Mouse (Mus musculus) cerebellum, postnatal 14 days (tissue): ENCODE data around the gene Mtmr1.
"Not testable (repeated sequence)": the region's sequence is repeated elsewhere in the genome, so short reads cannot be mapped to it uniquely, and the experiment has no call there.

Source experiments
- DNase-seq, 2 experiments: peaks; one replicate each; pipeline ENCODE4 v3.0.0; 2021; ENCODE audit warnings: mixed read lengths in 2 of 2

The Mtmr1 gene

DNA sequence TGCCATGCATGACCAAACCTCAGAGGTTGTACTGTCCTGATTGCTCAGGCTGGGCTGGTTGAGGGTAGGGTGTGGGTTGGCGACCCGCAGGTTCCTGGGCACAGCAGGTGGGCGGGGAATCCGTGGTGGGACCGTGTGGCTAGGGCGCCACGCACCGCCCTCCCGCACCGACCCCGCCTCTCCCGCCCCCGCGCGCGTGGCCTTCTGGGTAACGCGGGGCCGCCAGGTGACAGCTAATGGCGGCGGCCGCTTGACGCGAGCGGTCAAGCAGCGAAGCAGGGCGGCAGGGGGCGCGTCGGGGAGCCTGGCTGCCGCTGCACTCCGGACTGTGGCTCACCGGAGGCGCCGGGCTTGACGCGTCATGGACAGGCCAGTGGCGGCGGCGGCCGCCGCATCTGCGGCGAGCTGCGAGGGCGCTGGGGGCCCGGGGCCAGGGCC lies at the start of gene Mtmr1:
Gene Mtmr1, plus strand, starts transcription at position 207 of the 438 bp plus-strand sequence.
- peak; percentile 81 to 86 for DNase-seq

DNA sequence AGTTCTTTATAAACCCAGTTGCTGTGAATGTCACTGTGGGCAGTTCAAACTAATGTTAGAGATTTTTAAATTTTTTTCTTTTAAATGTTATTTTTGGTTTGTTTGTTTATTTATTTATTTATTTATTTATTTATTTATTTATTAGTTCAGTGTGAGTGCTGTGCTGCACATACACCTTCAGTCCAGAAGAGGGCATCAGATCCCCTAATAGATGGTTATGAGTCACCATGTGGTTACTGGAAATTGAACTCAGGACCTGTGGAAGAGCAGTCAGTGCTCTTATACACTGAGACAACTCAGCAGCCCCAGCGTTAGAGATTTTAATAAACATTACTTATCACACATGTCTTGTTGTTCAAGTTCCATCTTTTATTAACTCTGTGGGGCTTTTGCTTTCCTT lies 12.5 kb upstream of the Mtmr1 start:
- no peak for DNase-seq

DNA sequence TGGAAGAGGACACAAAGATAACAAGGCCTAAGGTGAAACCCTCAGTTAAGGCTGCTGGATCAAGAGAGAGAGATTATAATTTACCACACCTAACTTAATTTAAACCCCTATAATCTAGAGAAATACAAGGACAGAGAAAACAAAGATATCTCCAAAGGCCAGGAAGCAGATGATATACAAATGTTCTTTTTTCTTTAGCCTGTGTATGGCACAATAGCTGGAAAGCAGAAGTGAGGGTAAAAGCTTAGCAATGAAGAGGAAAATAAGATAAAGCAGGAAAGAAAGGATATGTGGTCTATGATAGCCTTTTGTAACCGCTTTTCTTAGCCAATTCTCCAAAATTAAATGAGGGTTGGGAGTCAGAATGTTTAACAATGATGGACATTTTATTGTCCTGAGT lies 9.2 kb upstream of the Mtmr1 start:
- no peak for DNase-seq

DNA sequence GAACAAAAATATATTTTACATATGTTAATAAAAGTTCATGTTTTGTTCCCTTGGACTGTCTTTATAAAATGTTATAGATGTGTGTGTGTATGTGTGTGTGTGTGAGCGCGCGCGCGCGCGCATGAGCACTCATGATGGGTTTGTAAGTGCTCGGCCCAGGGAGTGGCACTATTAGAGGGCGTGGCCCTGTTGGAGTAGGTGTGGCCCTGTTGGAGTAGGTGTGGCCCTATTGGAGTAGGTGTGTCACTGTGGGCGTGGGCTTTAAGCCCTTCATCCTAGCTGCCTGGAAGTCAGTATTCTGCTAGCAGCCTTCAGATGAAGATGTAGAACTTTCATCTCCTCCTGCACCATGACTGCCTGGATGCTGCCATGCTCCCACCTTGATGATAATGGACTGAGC lies 2.8 kb upstream of the Mtmr1 start:
- DNase-seq, result not testable (repeated sequence)

DNA sequence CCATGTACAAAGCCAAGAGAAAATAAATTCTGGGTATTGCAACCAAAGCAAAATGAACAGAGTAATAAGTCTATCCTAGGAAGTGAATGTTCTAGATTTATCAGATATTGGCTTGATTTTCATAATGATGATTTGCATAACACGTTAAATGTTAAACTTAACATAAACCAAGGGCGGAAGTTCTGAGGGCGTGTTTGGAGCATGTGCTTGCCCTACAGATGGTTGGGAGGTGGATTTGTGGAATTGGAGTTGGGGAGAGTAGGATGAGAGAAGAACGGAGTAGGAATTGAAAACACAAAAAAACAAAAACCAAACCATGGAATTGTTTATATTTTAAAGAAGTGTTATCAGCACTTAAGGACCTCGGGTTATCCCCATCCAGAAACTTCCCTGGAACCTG lies 498 bp upstream of the Mtmr1 start:
- DNase-seq, result peak in 1 of 2 experiments; percentile 6

DNA sequence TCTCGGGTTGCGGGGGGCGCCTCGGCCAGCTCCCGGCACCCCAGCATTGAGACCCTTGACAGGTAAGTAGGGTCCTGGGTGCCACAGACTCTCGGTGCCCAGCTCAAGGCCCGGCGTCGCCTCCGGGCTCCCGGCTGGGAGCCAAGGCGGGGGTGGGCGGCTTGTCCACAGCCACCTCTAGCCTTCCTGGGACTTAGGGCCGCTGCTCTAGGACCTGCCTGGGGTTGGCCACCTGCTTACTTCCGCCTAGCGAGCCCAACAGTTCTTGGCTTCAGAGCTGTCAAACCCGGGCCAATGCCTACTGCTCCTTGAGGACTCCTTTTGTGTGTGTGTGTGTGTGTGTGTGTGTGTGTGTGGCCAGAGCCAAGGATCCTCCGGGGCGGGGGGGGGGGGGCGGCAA lies 451 bp downstream of the Mtmr1 start:
- DNase-seq, result peak; percentile 60 to 64

DNA sequence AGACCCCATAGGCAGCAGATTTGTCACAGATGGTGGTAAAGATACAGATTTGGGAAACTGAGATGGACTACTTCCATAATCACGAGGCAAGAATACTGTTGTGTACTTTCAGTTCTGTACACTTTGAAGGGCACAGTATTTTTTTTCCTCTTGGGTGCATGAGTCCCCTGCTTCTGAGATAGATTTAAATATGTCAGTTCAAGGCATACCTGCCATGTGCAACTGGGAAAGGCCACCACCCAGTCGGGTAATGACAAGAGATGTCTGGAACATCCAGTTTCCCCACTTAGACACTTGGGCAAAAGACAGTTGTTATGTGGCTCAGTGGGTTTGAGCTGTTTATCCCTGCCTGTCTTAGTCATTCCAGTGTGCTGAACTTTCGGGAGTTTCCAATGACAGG lies 950 bp downstream of the Mtmr1 start:
- DNase-seq, result peak in 1 of 2 experiments; percentile 11

DNA sequence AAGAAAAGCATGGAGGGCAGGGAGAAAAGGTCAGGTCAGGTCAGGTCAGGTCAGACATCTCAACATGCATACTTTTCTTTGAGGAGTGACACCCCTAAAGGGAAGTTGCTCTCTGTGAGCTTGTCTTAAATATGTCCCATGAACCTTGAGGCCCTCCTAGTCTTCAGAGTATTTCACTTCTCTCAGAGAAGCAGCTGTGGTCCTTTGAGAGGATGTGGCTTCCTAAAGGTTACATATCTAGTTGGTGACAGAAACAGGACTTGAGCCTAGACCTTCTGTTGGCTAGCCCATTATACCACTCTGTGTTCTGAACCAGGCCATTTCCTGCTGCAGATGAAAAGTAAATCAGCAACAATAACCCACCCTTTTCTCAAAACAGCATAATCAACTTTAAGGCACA lies 2.4 kb downstream of the Mtmr1 start:
- no peak for DNase-seq

DNA sequence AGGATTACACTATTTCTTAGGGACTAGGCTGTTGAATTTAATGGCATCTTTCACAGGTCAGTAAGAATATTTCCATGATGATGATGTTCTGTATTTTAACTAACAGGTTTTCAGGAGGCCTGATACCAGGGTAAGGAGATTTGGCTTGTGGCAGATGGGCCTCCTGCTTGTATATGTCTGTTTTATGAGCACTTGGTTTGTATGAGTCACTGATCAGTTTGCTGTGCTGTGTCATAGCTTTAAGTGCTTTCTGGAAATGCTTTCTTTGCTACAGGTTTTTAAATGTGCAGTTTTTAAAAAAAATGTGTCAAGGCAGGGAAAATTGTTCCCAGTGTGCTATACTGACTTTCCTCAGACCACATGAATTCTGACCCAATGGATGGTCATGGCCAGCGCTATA lies 12.2 kb downstream of the Mtmr1 start:
- DNase-seq, result no peak

DNA sequence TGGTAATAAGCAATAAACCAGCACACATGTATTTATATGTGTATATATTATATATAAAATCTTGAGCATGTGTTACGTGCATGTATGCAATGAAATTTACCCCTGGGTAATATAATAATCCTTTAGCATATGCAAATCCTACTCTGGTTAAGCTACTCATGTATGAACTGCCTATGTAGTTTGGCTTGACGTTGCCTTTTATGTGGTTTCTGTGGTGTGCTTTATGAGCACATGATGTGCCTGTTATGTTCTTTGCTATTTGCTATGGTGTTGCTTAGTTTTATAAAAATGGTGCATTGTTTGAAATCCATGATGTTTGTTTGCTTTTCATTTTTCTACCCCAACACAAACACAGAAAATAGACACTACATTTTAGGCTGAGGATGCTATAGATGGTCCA lies 13.9 kb downstream of the Mtmr1 start:
- DNase-seq, result no peak

DNA sequence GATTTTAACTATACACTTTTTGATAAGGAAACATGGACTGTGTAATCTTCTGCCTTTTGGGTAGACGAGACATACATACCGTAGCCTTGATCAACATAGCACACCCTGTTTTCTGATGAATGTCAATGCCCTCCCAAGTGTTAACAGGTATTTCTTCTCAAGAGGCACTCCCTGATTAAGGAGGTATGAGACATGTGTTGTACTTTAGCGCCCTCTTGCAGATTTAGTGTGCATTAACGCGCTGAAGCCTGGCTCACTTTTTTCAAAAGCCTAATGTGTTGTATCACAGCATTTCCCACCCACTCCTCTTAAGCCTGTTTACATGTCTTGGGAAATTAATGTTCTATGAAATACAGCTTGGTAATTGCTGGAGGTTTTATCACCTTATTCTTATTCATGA lies 17.0 kb downstream of the Mtmr1 start:
- DNase-seq, result peak; percentile 48 to 49

DNA sequence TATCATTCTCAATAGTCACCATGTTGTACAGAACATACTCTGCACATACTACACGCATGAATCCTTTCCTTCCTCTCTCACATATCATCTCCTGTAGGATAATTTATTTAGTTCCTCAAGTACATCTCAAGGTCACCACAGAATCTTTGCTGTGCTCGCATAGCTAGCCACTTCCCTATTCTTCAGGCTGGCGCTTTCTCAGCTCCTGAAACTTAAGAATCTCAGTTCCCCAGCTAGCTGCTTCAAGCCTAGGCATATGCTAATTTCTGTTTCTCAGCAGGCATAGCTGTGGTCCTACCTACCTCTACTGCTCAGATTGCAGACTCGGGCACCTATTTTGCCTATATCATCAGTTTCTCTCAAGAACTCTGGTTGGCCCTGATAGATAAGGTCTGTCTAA lies 31.8 kb downstream of the Mtmr1 start:
- DNase-seq, result no peak

DNA sequence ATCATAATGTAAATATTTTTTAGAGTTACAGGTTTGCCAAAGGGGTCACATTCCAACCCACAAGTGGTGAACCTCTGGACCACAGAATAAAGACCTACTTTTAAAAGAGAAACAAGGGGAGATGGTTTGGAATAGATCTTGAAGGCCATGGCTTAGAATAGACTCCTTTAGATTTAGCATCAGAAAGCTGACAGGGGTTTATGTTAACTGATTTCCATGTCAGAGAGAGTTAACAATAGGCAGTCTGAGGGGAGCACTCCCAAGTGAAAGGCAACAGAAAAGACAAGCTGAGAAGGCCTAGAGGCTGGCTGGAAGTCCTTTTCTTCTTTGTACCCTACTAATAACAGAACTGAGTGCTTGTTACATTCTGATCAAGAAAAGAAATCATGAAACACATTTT lies 41.7 kb downstream of the Mtmr1 start:
- no peak for DNase-seq

DNA sequence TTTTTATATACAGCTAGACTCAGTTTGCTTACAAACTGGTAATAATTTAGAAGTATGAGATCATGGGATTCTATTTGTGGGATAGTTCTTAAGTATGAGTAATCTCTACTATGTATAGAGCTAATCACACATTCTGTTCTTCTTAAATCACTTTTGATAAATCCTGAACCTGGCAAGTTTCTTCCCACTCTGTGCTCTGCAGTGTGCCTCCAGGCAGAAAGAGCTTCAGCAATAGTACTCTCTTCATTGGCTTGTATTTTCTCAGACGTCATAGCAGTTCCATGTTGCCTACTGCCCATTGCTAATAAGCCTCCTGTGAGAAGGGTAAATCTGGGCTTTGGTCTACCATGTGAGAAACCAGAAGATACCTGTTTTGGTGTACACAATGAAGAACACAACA lies 43.8 kb downstream of the Mtmr1 start:
- DNase-seq, result no peak

DNA sequence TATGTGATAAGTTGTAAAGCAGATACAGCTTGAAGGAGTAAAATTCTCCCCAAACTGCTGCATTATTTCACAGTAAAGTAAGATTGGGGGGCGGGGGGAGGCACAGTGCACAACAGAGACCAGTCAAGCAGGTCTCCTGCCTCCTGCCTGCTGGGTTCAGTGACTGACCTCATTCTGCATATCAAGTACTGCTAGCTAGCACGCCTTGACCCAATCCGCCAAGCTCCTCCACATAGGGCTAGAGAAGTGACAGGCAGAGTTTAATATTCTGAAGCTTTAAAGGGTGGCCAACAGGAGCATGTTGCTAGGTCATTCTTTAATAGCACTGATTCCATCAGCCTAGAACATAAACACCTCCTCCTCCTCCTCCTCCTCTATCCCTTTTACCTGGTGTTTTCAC lies 48.2 kb downstream of the Mtmr1 start:
- DNase-seq, result no peak

DNA sequence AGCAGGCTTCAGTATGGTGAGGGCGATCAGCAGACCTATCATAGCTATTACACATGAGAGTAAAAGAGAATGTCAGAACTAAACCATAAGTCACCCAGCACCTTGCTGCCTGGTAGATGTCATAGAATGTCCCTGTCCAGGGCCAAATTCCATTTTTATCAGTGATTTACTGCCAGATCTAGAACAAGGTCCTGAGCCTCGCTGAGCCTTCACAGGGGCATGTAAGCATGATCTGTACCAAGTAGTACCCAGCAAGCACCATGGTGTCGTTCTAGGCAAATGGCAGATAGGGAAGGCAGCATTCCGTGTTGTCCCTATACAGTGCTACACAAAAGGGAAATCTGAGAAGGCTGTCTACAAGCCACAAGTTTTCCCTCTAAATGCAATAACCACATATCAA lies 49.1 kb downstream of the Mtmr1 start:
- no peak for DNase-seq

DNA sequence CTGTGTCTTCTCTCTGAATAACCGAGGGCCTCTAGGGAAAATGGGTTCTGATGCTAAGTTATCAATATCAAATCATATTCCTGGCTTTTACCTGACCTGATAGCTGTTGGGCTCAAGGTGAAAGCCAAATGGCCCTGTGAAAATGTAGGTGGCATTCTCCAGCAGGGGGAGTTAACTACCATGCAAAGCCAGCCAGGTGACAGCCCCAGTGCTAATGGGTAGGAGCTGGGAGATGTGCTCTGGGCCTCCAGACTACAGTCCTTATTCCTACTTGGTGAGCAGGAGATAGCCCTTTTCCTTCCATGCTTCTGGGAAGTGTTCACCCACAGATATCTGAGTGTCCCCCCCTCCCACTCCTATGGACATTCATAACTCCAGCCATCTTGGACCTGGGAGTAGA lies 60.3 kb downstream of the Mtmr1 start:
- peak in 1 of 2 experiments; percentile 11 for DNase-seq

DNA sequence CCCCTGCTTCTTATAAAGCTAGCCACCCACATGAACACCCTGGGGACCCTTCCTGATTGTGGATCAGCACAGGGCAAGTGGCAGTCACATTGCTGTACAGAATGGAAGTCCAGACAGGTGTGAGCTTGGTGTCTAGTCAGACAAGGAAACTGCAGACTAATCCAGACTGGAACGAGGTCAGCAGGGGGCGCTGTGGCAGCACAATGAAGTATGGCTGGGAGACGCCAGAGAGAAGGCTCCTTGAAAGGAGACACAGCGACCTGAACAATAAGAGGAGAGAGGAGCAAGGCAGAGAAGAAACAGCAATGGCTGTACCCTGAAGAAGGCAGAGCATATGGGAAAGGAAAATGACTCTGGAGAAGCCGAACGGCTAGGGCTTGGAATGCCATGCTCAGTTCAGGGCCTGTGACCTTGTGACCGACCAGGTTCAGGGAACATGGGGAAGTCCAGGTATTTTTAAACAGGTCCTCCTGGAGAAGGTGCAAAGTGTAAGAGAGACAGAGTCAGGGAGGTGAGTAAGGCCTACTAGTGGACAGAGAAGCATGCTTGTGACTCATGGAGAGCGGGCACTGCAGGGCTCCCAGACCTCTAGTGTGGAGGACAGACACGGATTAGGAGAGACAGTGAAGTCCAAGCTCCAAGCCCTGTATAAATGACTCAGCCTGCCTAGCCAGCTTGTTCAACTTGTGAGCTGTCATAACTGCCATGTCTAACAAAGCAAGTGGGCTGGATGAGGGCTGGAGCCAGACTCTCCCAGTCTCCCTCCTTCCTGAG lies 61.4 kb downstream of the Mtmr1 start:
- peak; percentile 87 to 95 for DNase-seq

DNA sequence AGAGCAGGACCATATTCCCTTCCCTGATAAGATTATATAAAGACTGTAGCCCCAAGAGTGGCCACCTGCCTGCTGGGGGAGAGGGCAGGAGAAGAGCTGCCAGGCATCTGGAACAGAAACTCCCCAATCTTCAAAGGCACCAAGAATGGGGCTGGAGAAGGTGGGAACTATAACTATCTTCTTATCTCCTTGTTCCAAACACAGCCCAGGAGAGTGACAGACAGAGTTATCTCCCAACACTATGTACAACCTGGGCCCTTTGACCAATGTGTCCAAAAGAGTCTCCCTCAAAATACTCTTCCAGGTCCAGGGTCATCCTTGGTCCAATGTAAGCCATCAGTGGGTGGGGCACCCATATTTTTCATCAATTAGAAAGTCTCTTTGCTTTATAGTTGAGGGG lies 62.9 kb downstream of the Mtmr1 start:
- DNase-seq, result no peak

DNA sequence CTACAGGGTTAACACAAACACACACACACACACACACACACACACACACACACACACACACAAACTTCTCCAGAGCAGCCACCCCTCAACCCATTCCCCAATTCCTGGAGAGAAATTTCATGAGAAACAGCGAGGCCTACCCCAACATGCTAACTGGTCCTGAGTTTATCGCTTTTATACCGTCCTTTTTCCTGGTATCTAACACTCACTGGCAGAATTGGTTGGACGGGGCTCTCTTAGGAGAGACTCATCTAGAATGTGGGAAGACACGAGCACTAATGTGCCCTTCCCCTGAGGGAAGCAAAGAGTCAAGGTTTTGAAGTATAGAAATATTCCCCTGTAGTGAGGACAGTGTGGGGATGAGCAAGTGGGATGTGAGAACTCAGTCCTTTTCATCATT lies 66.3 kb downstream of the Mtmr1 start:
- DNase-seq, result no peak

DNA sequence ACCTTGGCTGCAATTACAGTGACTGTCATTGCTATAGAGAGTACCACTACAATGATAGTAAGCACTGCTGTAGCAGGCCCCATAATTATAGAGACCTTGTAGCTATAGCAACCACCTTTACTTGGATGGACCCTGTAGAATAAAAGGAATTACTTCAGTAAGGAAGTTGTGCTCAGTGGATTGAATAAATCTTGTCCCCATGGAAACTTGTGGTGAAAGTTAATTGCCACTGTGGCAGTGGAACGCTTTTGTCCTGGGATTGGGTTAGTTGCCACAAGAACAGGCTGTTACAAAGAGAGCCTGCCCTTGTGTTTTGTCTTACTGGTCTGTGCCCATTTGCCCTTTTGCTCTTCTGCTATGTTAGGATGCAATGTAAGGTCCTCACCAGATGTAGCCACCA lies 69.9 kb downstream of the Mtmr1 start:
- DNase-seq, result no peak

DNA sequence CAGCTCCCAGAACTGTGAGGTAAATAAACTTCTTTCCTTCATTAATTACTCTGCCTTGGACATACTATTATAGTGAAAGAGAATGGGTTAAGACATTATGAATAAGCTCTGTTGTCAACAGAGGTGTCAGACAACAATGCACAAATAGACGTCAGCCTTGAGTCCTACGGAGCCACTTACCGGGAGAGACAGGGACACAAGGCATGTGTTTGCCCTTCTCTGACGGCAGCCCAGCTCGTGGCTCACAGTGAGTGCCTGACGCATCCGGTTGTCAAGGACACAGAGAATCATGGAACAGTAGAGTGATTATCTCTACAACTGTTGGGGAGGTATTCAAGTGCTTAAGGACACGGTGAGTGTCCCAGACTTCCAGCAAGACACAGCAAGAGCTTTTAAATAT lies 70.3 kb downstream of the Mtmr1 start:
- no peak for DNase-seq

DNA sequence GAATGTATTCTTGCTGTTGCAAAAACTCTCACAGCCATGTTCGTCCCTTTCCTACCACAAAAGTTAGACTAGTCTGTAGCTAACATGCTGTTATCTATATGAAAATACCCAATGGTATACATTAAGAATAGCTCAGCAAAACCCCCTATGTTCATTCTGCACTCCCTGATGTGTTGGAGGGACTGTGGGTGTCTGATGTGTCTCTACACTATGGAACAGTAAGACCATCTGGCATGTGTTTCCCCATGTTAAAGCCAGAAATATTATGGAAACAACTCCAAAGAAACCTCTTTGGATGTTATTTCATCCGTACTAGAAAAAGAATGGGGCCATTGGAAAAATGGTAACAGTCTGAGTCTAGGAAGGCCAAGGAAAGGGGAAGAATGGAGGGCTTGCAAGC lies 71.0 kb downstream of the Mtmr1 start:
- no peak for DNase-seq

DNA sequence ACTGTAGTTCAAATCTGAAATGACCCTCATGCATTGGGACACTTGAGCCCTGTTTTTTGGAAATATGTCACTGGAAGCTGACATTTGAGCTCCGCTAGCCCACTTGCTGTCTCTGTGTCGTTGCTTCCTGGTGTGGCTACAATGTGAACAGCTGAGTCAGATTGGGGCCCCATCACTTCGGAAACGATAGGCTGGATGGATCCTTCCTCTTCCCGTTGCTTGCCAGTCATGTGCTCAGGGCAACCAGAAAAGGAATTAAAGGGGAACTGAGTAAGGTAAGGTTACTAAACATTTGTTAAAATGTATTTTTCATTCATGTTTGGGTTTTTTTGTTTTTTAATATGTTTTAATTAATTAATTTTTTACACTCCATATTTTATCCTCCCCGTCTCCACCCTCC lies 74.9 kb downstream of the Mtmr1 start:
- no peak for DNase-seq

DNA sequence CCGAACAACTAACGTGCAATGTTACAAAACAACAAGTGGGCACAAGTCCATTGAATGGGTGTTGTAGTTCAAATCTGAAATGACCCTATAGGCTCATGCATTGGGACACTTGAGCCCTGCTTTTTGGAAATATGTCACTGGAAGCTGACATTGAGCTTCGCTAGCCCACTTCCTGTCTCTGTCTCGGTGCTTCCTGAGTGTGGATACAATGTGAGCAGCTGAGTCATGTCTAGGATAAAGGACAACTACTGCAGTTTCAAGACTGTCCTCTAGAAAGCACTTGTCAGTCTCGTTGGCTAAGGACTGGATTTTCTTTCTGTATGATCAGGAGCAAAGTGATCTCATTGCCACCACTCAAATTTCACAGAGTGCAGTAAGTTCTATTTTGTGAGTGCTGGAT lies 78.4 kb downstream of the Mtmr1 start:
- no peak for DNase-seq
